Mouse (Mus musculus) retina, adult 2 months (tissue): ENCODE results near the gene Alox15.
"Not testable (repeated sequence)": the region's sequence is repeated elsewhere in the genome, so short reads cannot be mapped to it uniquely, and the experiment has no call there.

Source experiments
- DNase-seq: peaks from one replicate; pipeline ENCODE4 v3.0.0-alpha.2; 2012; ENCODE audit warnings: low read depth, low spot score

Alox15 gene

GRCm38 (mm10) chr11:70351868-70352267 lies at the start of gene Alox15:
Alox15 (minus strand) TSS chr11:70352031.
- no peak for DNase-seq

GRCm38 (mm10) chr11:70389421-70389820 lies 37.6 kb upstream of the Alox15 start:
- DNase-seq: no peak

- DNase-seq: peak; percentile 80
Observed at GRCm38 (mm10) chr11:70387436-70387835, 35.6 kb upstream of the Alox15 start.

- no peak for DNase-seq
Observed at GRCm38 (mm10) chr11:70384136-70384535, 32.3 kb upstream of the Alox15 start.

- DNase-seq: no peak
Observed at GRCm38 (mm10) chr11:70381330-70381729, 29.5 kb upstream of the Alox15 start.

- no peak for DNase-seq
Observed at GRCm38 (mm10) chr11:70380478-70381005, 28.7 kb upstream of the Alox15 start.

GRCm38 (mm10) chr11:70376054-70376453 lies 24.2 kb upstream of the Alox15 start:
- DNase-seq: no peak

- no peak for DNase-seq
Observed at GRCm38 (mm10) chr11:70374302-70374701, 22.5 kb upstream of the Alox15 start.

GRCm38 (mm10) chr11:70372849-70373557 lies 21.2 kb upstream of the Alox15 start:
- no peak for DNase-seq

GRCm38 (mm10) chr11:70372396-70372795 lies 20.6 kb upstream of the Alox15 start:
- no peak for DNase-seq

GRCm38 (mm10) chr11:70368626-70369025 lies 16.8 kb upstream of the Alox15 start:
- not testable (repeated sequence) for DNase-seq

- DNase-seq: not testable (repeated sequence)
Observed at GRCm38 (mm10) chr11:70367701-70368100, 15.9 kb upstream of the Alox15 start.

- no peak for DNase-seq
Observed at GRCm38 (mm10) chr11:70348630-70349029, 3.2 kb downstream of the Alox15 start.

GRCm38 (mm10) chr11:70347861-70348260 lies 4.0 kb downstream of the Alox15 start:
- DNase-seq: no peak

GRCm38 (mm10) chr11:70345546-70345945 lies 6.3 kb downstream of the Alox15 start:
- no peak for DNase-seq

- DNase-seq: no peak
Observed at GRCm38 (mm10) chr11:70345061-70345460, 6.8 kb downstream of the Alox15 start.

- no peak for DNase-seq
Observed at GRCm38 (mm10) chr11:70339481-70339880, 12.3 kb downstream of the Alox15 start.

GRCm38 (mm10) chr11:70334477-70334876 lies 17.4 kb downstream of the Alox15 start:
- peak; percentile 16 for DNase-seq

- no peak for DNase-seq
Observed at GRCm38 (mm10) chr11:70324726-70325125, 27.1 kb downstream of the Alox15 start.

GRCm38 (mm10) chr11:70322528-70322927 lies 29.3 kb downstream of the Alox15 start, which contains the start of gene Alox12e:
Alox12e (minus strand) TSS chr11:70322628.
- no peak for DNase-seq

- peak; percentile 9 for DNase-seq
Observed at GRCm38 (mm10) chr11:70321664-70322063, 30.2 kb downstream of the Alox15 start.

- DNase-seq: no peak
Observed at GRCm38 (mm10) chr11:70319614-70320013, 32.2 kb downstream of the Alox15 start.

GRCm38 (mm10) chr11:70313833-70314232 lies 38.0 kb downstream of the Alox15 start:
- no peak for DNase-seq
